Mouse (Mus musculus): ENCODE data around the gene 4930519G04Rik. TPM values are rescaled to one million over a fixed set of nuclear protein-coding genes. Genes with fewer than 3 reads are reported as not detected.
A peak's percentile ranks its signal among the peaks of the same experiment; 100 is the strongest.
"Not testable (repeated sequence)": the region's sequence is repeated elsewhere in the genome, so short reads cannot be mapped to it uniquely, and the experiment has no call there.

The 4930519G04Rik gene
- polyA plus RNA-seq, 1 experiment from 2014 or later: not detected

DNA sequence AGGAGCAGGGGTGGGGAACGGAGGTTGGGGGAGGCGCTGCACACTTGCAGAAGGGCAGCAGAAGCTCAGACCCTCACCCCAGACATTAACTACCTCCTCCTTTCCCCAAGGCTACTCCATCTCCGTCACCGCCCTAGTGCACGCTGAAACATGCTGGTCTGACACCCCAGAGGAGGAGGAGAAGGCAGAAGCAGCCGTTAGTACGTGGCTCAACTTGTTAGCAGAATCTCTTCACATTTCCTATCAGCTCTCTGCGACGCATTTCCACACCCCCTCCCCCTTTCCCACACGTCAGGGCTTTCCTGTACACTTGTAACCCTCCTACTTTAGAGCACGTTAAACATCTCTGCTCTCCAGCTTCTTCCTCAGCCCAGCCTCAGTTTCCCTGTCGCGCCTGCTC lies 25.9 kb downstream of the 4930519G04Rik start:
- Histone ChIP-seq H3K4me1 (replicated peaks; ENCODE audit: control insufficient read depth, insufficient read depth, low read length) (0 out of 2 replicates have a peak, but pooled peaks cover 4% of the 10 kb centered on the region), H3K27me3 (replicated peaks; ENCODE audit: control insufficient read depth, insufficient read depth, low read length) (peaks cover 4% of the 10 kb centered on the region), H3K27ac (ENCODE audit: low read depth, low read length) (no peak overlapping the region), H3K4me2 (no peak overlapping the region), H3K36me3 (ENCODE audit: control insufficient read depth, insufficient read depth, low read length) (no peaks in the 10 kb centered on the region), H3K9me3 (ENCODE audit: control insufficient read depth, low read length) (no peaks in the 10 kb centered on the region), H3K4me3 (ENCODE audit: low read depth, low read length) (no peak overlapping the region), H3K9ac (ENCODE audit: low read depth, low read length) (no peak overlapping the region)
- WGBS: 40% methylated on average over 13 of the region's 13 CpGs
- ATAC-seq (replicated peaks; ENCODE audit: low FRiP score) (no peak), DNase-seq (ENCODE audit: low spot score) (no peak)

DNA sequence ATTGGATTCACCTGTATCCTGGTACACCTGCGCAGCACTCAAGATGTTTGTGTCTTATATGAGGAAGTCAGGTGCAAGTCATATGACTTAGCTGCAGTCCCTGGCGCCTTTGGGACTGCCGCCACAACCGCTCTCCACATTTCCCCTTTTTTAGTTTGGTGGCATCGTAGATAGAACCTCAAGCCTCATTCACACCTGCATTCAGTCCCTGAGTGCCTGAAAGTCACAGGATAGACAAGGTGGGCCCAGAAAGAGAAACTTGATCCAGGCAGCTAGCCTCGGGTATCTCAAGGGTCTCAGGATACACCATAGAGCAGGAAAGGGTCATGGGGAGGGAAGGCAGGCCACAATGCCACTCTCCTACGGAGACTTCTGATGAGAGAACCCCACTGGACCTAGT lies 28.9 kb downstream of the 4930519G04Rik start:
- 74% methylated on average over 6 of the region's 7 CpGs for WGBS

GRCm38 (mm10) chr5:114883022-114883421 lies 29.6 kb downstream of the 4930519G04Rik start:
- ATAC-seq (replicated peaks; ENCODE audit: low FRiP score) (no peak), DNase-seq (ENCODE audit: low spot score) (no peak)
- Histone ChIP-seq H3K27ac (ENCODE audit: low read depth, low read length) (no peak overlapping the region), H3K36me3 (ENCODE audit: control insufficient read depth, insufficient read depth, low read length) (no peaks in the 10 kb centered on the region), H3K9ac (ENCODE audit: low read depth, low read length) (no peak overlapping the region), H3K4me3 (ENCODE audit: low read depth, low read length) (no peak overlapping the region), H3K4me2 (no peak overlapping the region), H3K27me3 (replicated peaks; ENCODE audit: control insufficient read depth, insufficient read depth, low read length) (peaks cover 4% of the 10 kb centered on the region), H3K9me3 (ENCODE audit: control insufficient read depth, low read length) (no peaks in the 10 kb centered on the region), H3K4me1 (replicated peaks; ENCODE audit: control insufficient read depth, insufficient read depth, low read length) (0 out of 2 replicates have a peak, but pooled peaks cover 3% of the 10 kb centered on the region)
- 82% methylated on average over 11 of the region's 11 CpGs for WGBS

More for the DNA sequence above, 28.9 kb downstream of the 4930519G04Rik start:
- ATAC-seq (replicated peaks; ENCODE audit: low FRiP score); H3K4me2 ChIP-seq; H3K9ac ChIP-seq (ENCODE audit: low read depth, low read length); H3K27me3 ChIP-seq (replicated peaks; ENCODE audit: control insufficient read depth, insufficient read depth, low read length); H3K9me3 ChIP-seq (ENCODE audit: control insufficient read depth, low read length); DNase-seq (ENCODE audit: low spot score); H3K4me3 ChIP-seq (ENCODE audit: low read depth, low read length); H3K4me1 ChIP-seq (replicated peaks; ENCODE audit: control insufficient read depth, insufficient read depth, low read length); H3K27ac ChIP-seq (ENCODE audit: low read depth, low read length); H3K36me3 ChIP-seq (ENCODE audit: control insufficient read depth, insufficient read depth, low read length): not testable (repeated sequence)

DNA sequence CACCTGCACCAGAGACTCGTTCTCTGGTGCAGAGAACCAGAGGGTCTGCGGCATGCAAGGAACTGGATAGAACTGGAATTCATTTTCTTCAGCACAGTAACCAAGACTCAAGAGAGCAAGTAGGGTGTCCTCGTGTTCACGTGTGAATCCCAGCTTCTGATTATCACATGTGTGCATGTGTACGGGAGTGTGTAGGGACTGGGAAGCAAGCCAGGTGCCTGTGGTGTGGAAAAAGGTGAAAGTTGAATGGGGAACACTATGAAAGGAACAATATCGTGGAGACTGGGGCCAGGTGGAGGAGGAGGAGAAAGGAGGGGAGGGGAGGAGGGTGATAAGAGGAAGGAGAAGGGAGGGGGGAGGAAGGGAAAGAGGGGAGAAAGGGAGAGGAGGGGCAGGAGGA lies 33.3 kb downstream of the 4930519G04Rik start:
- H3K4me1 ChIP-seq (replicated peaks; ENCODE audit: control insufficient read depth, insufficient read depth, low read length): no peaks in the 10 kb centered on the region
- ATAC-seq (replicated peaks; ENCODE audit: low FRiP score) (no peak), DNase-seq (ENCODE audit: low spot score) (no peak)
- no peak overlapping the region for H3K9ac ChIP-seq (ENCODE audit: low read depth, low read length)
- no peaks in the 10 kb centered on the region for H3K27me3 ChIP-seq (replicated peaks; ENCODE audit: control insufficient read depth, insufficient read depth, low read length)
- 75% methylated on average over 6 of the region's 6 CpGs for WGBS
- H3K27ac ChIP-seq (ENCODE audit: low read depth, low read length): no peak overlapping the region
- H3K4me3 ChIP-seq (ENCODE audit: low read depth, low read length): no peak overlapping the region
- no peak overlapping the region for H3K4me2 ChIP-seq
- H3K9me3 ChIP-seq (ENCODE audit: control insufficient read depth, low read length): no peaks in the 10 kb centered on the region
- no peaks in the 10 kb centered on the region for H3K36me3 ChIP-seq (ENCODE audit: control insufficient read depth, insufficient read depth, low read length)

- Histone ChIP-seq H3K4me2 (no peak overlapping the region), H3K4me1 (replicated peaks; ENCODE audit: control insufficient read depth, insufficient read depth, low read length) (no peaks in the 10 kb centered on the region), H3K9ac (ENCODE audit: low read depth, low read length) (no peak overlapping the region), H3K27ac (ENCODE audit: low read depth, low read length) (no peak overlapping the region), H3K9me3 (ENCODE audit: control insufficient read depth, low read length) (no peaks in the 10 kb centered on the region), H3K27me3 (replicated peaks; ENCODE audit: control insufficient read depth, insufficient read depth, low read length) (no peaks in the 10 kb centered on the region), H3K4me3 (ENCODE audit: low read depth, low read length) (no peak overlapping the region), H3K36me3 (ENCODE audit: control insufficient read depth, insufficient read depth, low read length) (no peaks in the 10 kb centered on the region)
- ATAC-seq (replicated peaks; ENCODE audit: low FRiP score) (no peak), DNase-seq (ENCODE audit: low spot score) (no peak)
- WGBS: 73% methylated on average over 2 of the region's 2 CpGs
Observed at GRCm38 (mm10) chr5:114888995-114889394, 35.5 kb downstream of the 4930519G04Rik start.

- H3K36me3 ChIP-seq (ENCODE audit: control insufficient read depth, insufficient read depth, low read length): no peaks in the 10 kb centered on the region
- H3K4me3 ChIP-seq (ENCODE audit: low read depth, low read length): no peak overlapping the region
- 0 out of 2 replicates have a peak, but pooled peaks cover 5% of the 10 kb centered on the region for H3K4me1 ChIP-seq (replicated peaks; ENCODE audit: control insufficient read depth, insufficient read depth, low read length)
- no peak overlapping the region for H3K4me2 ChIP-seq
- WGBS: 80% methylated on average over 4 of the region's 4 CpGs
- DNase-seq (ENCODE audit: low spot score) (no peak), ATAC-seq (replicated peaks; ENCODE audit: low FRiP score) (no peak)
- H3K9me3 ChIP-seq (ENCODE audit: control insufficient read depth, low read length): no peaks in the 10 kb centered on the region
- H3K27me3 ChIP-seq (replicated peaks; ENCODE audit: control insufficient read depth, insufficient read depth, low read length): peaks cover 2% of the 10 kb centered on the region; the same call in 1 of the 2 replicates
- H3K9ac ChIP-seq (ENCODE audit: low read depth, low read length): no peak overlapping the region
- H3K27ac ChIP-seq (ENCODE audit: low read depth, low read length): no peak overlapping the region
Observed at GRCm38 (mm10) chr5:114895542-114895941, 42.1 kb downstream of the 4930519G04Rik start.

DNA sequence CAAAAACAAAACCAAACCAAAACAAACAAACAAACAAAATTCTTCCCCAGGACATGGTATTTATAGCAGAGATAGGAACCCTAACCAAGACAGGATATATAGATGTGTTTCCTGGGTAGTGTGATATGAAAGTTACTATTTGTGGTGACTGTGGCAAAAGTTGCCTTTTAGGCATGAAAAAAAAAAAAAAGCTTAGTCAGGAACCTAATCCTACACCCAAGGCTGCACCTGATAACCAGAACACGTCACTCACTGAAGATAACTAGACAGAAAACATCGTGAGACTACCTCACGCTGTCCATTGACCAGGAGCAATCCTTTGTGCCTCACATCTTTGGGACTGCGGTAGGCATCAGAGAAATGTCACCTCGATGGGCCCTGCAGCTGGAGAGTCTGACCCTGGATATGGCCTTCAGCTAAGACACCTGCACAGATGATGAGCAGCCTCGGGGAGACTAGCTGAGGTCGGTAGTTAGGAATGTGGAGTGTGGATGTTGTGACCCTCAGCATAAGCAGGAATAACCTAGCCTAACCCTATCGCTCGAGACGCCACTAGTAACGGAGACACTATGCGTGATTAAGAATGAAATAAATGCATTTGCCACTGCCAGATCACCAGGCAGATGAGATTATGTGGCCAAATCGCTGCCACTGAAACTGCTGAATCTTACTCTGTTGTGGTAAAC lies 43.4 kb downstream of the 4930519G04Rik start, which contains the start of gene Oasl2:
Oasl2 (plus strand) TSS at position 249 of the 686 bp plus-strand sequence.
- ATAC-seq (replicated peaks; ENCODE audit: low FRiP score) (no peak), DNase-seq (ENCODE audit: low spot score) (no peak)
- Histone ChIP-seq H3K4me1 (replicated peaks; ENCODE audit: control insufficient read depth, insufficient read depth, low read length) (0 out of 2 replicates have a peak, but pooled peaks cover 5% of the 10 kb centered on the region), H3K4me2 (peak within 1 kb of the TSS; percentile 44), H3K9ac (ENCODE audit: low read depth, low read length) (no peak within 1 kb of the TSS), H3K27me3 (replicated peaks; ENCODE audit: control insufficient read depth, insufficient read depth, low read length) (peaks cover 2% of the 10 kb centered on the region; the same call in 1 of the 2 replicates), H3K9me3 (ENCODE audit: control insufficient read depth, low read length) (no peaks in the 10 kb centered on the region), H3K27ac (ENCODE audit: low read depth, low read length) (0 out of 2 replicates have a peak within 1 kb of the TSS, but pooled peaks have one; percentile 38), H3K36me3 (ENCODE audit: control insufficient read depth, insufficient read depth, low read length) (no peaks in the 10 kb centered on the region), H3K4me3 (ENCODE audit: low read depth, low read length) (peak within 1 kb of the TSS; percentile 16; the same call in 1 of the 2 replicates)
- WGBS: 45% methylated on average over 13 of the region's 13 CpGs

- WGBS: 8% methylated on average over 7 of the region's 7 CpGs
- no peaks in the 10 kb centered on the region for H3K9me3 ChIP-seq (ENCODE audit: control insufficient read depth, low read length)
- H3K9ac ChIP-seq (ENCODE audit: low read depth, low read length): no peak overlapping the region
- DNase-seq (ENCODE audit: low spot score) (no peak), ATAC-seq (replicated peaks; ENCODE audit: low FRiP score) (no peak)
- 0 out of 2 replicates have a peak overlapping the region, but pooled peaks have one; percentile 38 for H3K27ac ChIP-seq (ENCODE audit: low read depth, low read length)
- peaks cover 2% of the 10 kb centered on the region; the same call in 1 of the 2 replicates for H3K27me3 ChIP-seq (replicated peaks; ENCODE audit: control insufficient read depth, insufficient read depth, low read length)
- H3K4me1 ChIP-seq (replicated peaks; ENCODE audit: control insufficient read depth, insufficient read depth, low read length): 0 out of 2 replicates have a peak, but pooled peaks cover 5% of the 10 kb centered on the region
- H3K4me2 ChIP-seq: peak overlapping the region; percentile 44
- H3K36me3 ChIP-seq (ENCODE audit: control insufficient read depth, insufficient read depth, low read length): no peaks in the 10 kb centered on the region
- peak overlapping the region; percentile 16; the same call in 1 of the 2 replicates for H3K4me3 ChIP-seq (ENCODE audit: low read depth, low read length)
Observed at GRCm38 (mm10) chr5:114897374-114897793, 43.9 kb downstream of the 4930519G04Rik start.
